Mouse (Mus musculus): ENCODE results near the gene Serpinb6b. TPM values are rescaled to one million over a fixed set of nuclear protein-coding genes. Genes with fewer than 3 reads are reported as not detected.

Gene Serpinb6b
- 1.0 TPM for polyA plus RNA-seq (2012; fragmentation: generic; extraction: Trizol)
- long read RNA-seq, experiment 1, transcript Serpinb6b-202 (7 exons, 2,193 nt), result major isoform, 25 of 35 reads
- long read RNA-seq, experiment 1, partial matches to known transcripts, result 3 of 35 reads
- long read RNA-seq, experiment 1, other reads (novel, unspliced or antisense), result 5 of 35 reads
- long read RNA-seq, experiment 2, transcript Serpinb6b-202 (7 exons, 2,193 nt), result major isoform, 8 of 8 reads
- long read RNA-seq, experiment 2, partial matches to known transcripts, result 0 of 8 reads
- long read RNA-seq, experiment 2, other reads (novel, unspliced or antisense), result 0 of 8 reads

- Histone ChIP-seq H3K36me3 (ENCODE audit: control insufficient read depth, insufficient read depth) (no peaks in the 10 kb centered on the region), H3ac (ENCODE audit: control insufficient read depth, insufficient read length, low read depth) (peak within 1 kb of the TSS; percentile 11), H3K27me3 (ENCODE audit: control insufficient read depth, insufficient read depth, insufficient read length) (no peaks in the 10 kb centered on the region), H3K79me2 (ENCODE audit: control insufficient read depth, insufficient read depth) (no peaks in the 10 kb centered on the region), H3K4me3 (ENCODE audit: insufficient read depth, poor library complexity, severe bottlenecking) (no peak within 1 kb of the TSS), H3K79me3 (ENCODE audit: low read depth) (no peaks in the 10 kb centered on the region)
- TF ChIP-seq FOSL1 (IDR thresholded peaks at IDR 0.05; ENCODE audit: insufficient read depth, low read length, poor library complexity, severe bottlenecking) (no peak), MYOD1 (IDR thresholded peaks at IDR 0.05; ENCODE audit: control insufficient read depth, insufficient read length, low read depth) (no peak), MYOG (IDR thresholded peaks at IDR 0.05; ENCODE audit: control insufficient read depth, extremely low read depth, insufficient read length) (no peak), USF1 (IDR thresholded peaks at IDR 0.05; ENCODE audit: low read depth) (no peak), CEBPB (IDR thresholded peaks at IDR 0.05; ENCODE audit: low read depth) (no peak), MAX (IDR thresholded peaks at IDR 0.05) (no peak), CTCF (IDR thresholded peaks at IDR 0.05; ENCODE audit: control insufficient read depth, insufficient read depth, insufficient read length) (no peak)
These were observed at the start of gene Serpinb6b for GRCm38 (mm10) chr13:32964989-32965811. Gene Serpinb6b (plus strand): TSS chr13:32965209.

GRCm38 (mm10) chr13:32922622-32923021, 42.4 kb upstream of the Serpinb6b start:
- H3K4me3 ChIP-seq (ENCODE audit: insufficient read depth, poor library complexity, severe bottlenecking), result no peak overlapping the region
- H3K79me2 ChIP-seq (ENCODE audit: control insufficient read depth, insufficient read depth), result no peaks in the 10 kb centered on the region
- no peak overlapping the region for H3ac ChIP-seq (ENCODE audit: control insufficient read depth, insufficient read length, low read depth)
- no peaks in the 10 kb centered on the region for H3K27me3 ChIP-seq (ENCODE audit: control insufficient read depth, insufficient read depth, insufficient read length)
- H3K36me3 ChIP-seq (ENCODE audit: control insufficient read depth, insufficient read depth), result no peaks in the 10 kb centered on the region
- no peak for TF ChIP-seq MYOG (IDR thresholded peaks at IDR 0.05; ENCODE audit: control insufficient read depth, extremely low read depth, insufficient read length)
- no peak for TF ChIP-seq MYOD1 (IDR thresholded peaks at IDR 0.05; ENCODE audit: control insufficient read depth, insufficient read length, low read depth)
- no peak for TF ChIP-seq USF1 (IDR thresholded peaks at IDR 0.05; ENCODE audit: low read depth)
- TF ChIP-seq FOSL1 (IDR thresholded peaks at IDR 0.05; ENCODE audit: insufficient read depth, low read length, poor library complexity, severe bottlenecking), result no peak
- TF ChIP-seq CTCF (IDR thresholded peaks at IDR 0.05; ENCODE audit: control insufficient read depth, insufficient read depth, insufficient read length), result no peak
- H3K79me3 ChIP-seq (ENCODE audit: low read depth), result no peaks in the 10 kb centered on the region

GRCm38 (mm10) chr13:32924578-32925360, 40.2 kb upstream of the Serpinb6b start:
- Histone ChIP-seq H3ac (ENCODE audit: control insufficient read depth, insufficient read length, low read depth) (no peak overlapping the region), H3K79me3 (ENCODE audit: low read depth) (no peaks in the 10 kb centered on the region), H3K27me3 (ENCODE audit: control insufficient read depth, insufficient read depth, insufficient read length) (no peaks in the 10 kb centered on the region), H3K4me3 (ENCODE audit: insufficient read depth, poor library complexity, severe bottlenecking) (no peak overlapping the region), H3K36me3 (ENCODE audit: control insufficient read depth, insufficient read depth) (no peaks in the 10 kb centered on the region), H3K79me2 (ENCODE audit: control insufficient read depth, insufficient read depth) (no peaks in the 10 kb centered on the region)
- no peak for TF ChIP-seq CEBPB (IDR thresholded peaks at IDR 0.05; ENCODE audit: low read depth)
- no peak for TF ChIP-seq MYOD1 (IDR thresholded peaks at IDR 0.05; ENCODE audit: control insufficient read depth, insufficient read length, low read depth)
- TF ChIP-seq MAX (IDR thresholded peaks at IDR 0.05), result no peak
- no peak for TF ChIP-seq MYOG (IDR thresholded peaks at IDR 0.05; ENCODE audit: control insufficient read depth, extremely low read depth, insufficient read length)

DNA sequence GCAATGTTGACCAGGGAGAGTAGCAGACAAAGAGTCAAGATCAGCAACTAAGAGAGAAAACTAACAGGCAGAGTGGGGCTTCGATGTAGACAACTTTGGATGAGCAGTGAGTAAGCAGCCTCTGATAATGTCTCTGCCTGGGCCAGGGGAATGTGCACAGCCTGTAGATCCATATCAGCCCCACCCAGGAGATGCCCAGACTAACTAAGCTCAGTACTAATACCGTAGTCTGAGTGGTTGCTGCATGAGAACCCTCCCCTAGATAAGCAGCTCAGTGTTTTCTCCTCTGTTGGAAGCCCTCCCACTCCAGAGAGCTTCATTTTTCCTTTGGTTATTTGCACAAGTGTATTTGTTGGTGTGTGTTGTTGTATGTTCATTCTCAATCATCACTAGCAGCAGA, 38.3 kb upstream of the Serpinb6b start:
- no peak overlapping the region for H3K4me3 ChIP-seq (ENCODE audit: insufficient read depth, poor library complexity, severe bottlenecking)
- no peaks in the 10 kb centered on the region for H3K27me3 ChIP-seq (ENCODE audit: control insufficient read depth, insufficient read depth, insufficient read length)
- TF ChIP-seq CEBPB (IDR thresholded peaks at IDR 0.05; ENCODE audit: low read depth) (no peak), FOSL1 (IDR thresholded peaks at IDR 0.05; ENCODE audit: insufficient read depth, low read length, poor library complexity, severe bottlenecking) (no peak), MYOG (IDR thresholded peaks at IDR 0.05; ENCODE audit: control insufficient read depth, extremely low read depth, insufficient read length) (no peak), USF1 (IDR thresholded peaks at IDR 0.05; ENCODE audit: low read depth) (no peak), CTCF (IDR thresholded peaks at IDR 0.05; ENCODE audit: control insufficient read depth, insufficient read depth, insufficient read length) (no peak), MYOD1 (IDR thresholded peaks at IDR 0.05; ENCODE audit: control insufficient read depth, insufficient read length, low read depth) (no peak), MAX (IDR thresholded peaks at IDR 0.05) (no peak)
- H3K79me2 ChIP-seq (ENCODE audit: control insufficient read depth, insufficient read depth), result no peaks in the 10 kb centered on the region
- H3ac ChIP-seq (ENCODE audit: control insufficient read depth, insufficient read length, low read depth), result peak overlapping the region; percentile 34
- no peaks in the 10 kb centered on the region for H3K79me3 ChIP-seq (ENCODE audit: low read depth)
- no peaks in the 10 kb centered on the region for H3K36me3 ChIP-seq (ENCODE audit: control insufficient read depth, insufficient read depth)

GRCm38 (mm10) chr13:32927241-32927640, 37.8 kb upstream of the Serpinb6b start:
- TF ChIP-seq USF1 (IDR thresholded peaks at IDR 0.05; ENCODE audit: low read depth) (no peak), CTCF (IDR thresholded peaks at IDR 0.05; ENCODE audit: control insufficient read depth, insufficient read depth, insufficient read length) (no peak), MYOG (IDR thresholded peaks at IDR 0.05; ENCODE audit: control insufficient read depth, extremely low read depth, insufficient read length) (no peak), MYOD1 (IDR thresholded peaks at IDR 0.05; ENCODE audit: control insufficient read depth, insufficient read length, low read depth) (no peak), MAX (IDR thresholded peaks at IDR 0.05) (no peak), CEBPB (IDR thresholded peaks at IDR 0.05; ENCODE audit: low read depth) (no peak), FOSL1 (IDR thresholded peaks at IDR 0.05; ENCODE audit: insufficient read depth, low read length, poor library complexity, severe bottlenecking) (no peak)
- H3K27me3 ChIP-seq (ENCODE audit: control insufficient read depth, insufficient read depth, insufficient read length), result no peaks in the 10 kb centered on the region
- no peaks in the 10 kb centered on the region for H3K79me3 ChIP-seq (ENCODE audit: low read depth)
- no peak overlapping the region for H3K4me3 ChIP-seq (ENCODE audit: insufficient read depth, poor library complexity, severe bottlenecking)
- no peaks in the 10 kb centered on the region for H3K79me2 ChIP-seq (ENCODE audit: control insufficient read depth, insufficient read depth)
- H3ac ChIP-seq (ENCODE audit: control insufficient read depth, insufficient read length, low read depth), result no peak overlapping the region
- H3K36me3 ChIP-seq (ENCODE audit: control insufficient read depth, insufficient read depth), result no peaks in the 10 kb centered on the region
